Mouse (Mus musculus) testis, postnatal 14 days (tissue): Measurements from ENCODE around the gene Syt1.

ENCODE experiments used
- DNase-seq: peaks from one replicate; pipeline ENCODE4 v3.0.0; 2021; ENCODE audit warnings: low spot score

The Syt1 gene

GRCm38 (mm10) chr10:108649174-108649573, 361.6 kb downstream of the Syt1 start:
- no peak for DNase-seq

- DNase-seq, result no peak
Measured at GRCm38 (mm10) chr10:108643915-108644314, 366.9 kb downstream of the Syt1 start.

GRCm38 (mm10) chr10:108638095-108638494, 372.7 kb downstream of the Syt1 start:
- DNase-seq, result no peak

DNA sequence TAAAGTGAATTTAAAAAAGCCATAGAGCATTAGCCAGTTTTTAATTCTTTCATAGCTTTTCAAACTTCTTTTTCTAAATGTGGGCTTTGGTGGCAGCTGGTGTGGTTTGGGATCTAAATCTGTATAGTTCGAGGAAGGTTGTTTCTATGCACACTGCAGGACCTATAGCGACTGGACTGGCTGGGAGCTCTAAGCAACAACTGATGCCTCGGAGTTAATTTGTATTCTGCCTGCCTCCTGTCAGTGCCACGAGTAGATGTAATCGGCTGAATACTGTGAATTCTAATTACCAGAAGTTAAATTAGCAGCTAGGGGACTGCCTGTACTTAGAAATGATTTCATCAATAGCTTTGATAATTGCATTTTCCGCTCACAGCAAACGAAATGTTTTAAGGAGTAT, 374.7 kb downstream of the Syt1 start:
- DNase-seq, result no peak

GRCm38 (mm10) chr10:108635616-108636015, 375.2 kb downstream of the Syt1 start:
- DNase-seq, result no peak

- DNase-seq, result no peak
Measured at GRCm38 (mm10) chr10:108630841-108631240, 379.9 kb downstream of the Syt1 start.

DNA sequence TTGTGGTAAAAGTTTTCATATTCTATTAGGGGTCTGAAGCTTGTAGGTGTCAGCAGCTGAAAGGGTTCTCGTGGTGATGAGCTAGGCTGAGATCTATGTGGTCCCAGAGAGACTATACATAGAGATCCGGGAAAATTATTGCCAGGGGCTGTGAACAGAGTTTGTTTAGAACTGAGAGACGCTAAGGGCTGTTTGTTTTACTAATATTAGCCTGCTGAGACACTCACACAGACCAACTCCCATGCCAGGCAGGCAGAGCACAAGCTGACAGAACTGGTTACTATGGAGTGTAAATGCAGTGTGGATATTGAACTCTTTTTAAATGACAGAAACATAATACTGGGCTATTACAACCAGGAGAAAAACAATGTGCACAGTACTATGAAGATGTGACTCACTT, 384.4 kb downstream of the Syt1 start:
- no peak for DNase-seq

DNA sequence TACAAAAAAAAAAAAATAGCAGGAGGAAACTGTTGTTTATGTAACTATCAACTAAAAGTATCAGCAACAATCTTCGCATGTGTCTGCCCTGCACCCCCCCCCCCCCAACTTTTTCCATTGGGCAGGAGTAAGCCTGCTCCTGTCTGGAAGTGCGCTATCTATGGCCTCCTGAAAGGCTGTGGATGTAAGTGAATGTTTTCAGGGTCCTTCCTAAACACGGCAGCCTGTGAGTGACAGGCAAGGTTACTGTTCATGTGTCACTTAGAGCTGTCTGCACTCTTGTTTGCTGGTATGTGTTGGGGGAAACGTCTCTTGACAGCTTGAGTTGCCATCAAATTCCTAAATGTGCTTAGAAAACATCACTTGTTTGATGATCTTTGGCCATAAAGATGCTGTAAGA, 387.8 kb downstream of the Syt1 start:
- no peak for DNase-seq

DNA sequence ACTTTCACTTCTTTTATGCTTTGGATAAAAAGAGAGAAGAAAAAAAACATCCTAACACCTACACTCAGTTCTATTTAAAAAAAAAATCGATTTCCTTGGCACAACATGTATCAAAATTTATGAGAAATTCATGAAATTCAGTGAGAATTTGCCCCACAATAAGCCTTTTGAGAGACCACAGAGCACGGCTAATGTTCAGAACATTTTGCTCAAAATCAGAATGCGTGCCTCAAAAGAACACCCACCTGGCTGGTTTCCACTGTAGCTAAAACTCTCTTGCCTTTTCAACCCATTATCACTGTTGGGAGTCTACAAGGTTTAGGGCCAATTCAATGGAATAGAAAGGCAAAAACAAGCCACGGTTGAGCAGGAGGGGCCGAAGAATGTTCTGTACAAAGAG, 390.9 kb downstream of the Syt1 start:
- DNase-seq, result no peak

DNA sequence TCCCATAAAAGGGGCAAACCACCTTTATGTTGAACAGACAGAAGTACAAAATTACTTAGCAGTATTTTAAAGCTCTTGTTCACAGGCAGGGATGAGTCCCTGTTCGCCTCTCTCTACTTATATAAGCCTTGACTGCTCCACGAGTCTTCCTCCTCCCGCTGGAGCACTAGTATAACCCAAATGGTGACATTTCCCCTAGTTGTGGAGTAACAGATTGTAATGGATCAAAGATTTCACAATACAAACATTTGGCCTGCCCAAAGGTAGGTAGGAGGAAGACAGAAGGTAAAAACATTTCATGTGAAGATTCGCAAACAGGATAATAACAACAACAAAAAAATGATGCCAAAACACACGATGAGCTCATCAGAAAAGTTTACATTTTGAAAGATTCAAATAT, 391.6 kb downstream of the Syt1 start:
- DNase-seq, result no peak

- peak; percentile 12 for DNase-seq
Measured at GRCm38 (mm10) chr10:108610057-108610644, 400.6 kb downstream of the Syt1 start.

GRCm38 (mm10) chr10:108601672-108602412, 408.9 kb downstream of the Syt1 start:
- DNase-seq, result no peak

DNA sequence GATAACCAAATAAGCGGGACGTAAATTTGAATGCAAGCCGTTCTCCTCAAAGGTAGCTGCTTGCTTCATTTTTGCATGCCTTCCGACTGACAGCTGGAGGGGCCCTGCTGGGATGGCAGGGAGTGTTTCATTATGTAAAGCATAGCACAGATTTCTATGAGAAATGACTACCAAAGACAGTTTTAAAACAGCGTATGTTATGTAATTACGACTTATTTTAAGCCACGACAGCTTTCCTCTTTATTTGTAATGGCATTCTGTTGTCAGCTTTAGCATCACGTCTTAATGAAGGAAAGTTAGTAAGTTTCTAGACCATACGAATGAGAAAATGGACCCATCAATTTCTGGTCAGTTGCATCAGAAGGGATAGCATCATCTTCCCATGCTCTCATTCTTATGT, 410.1 kb downstream of the Syt1 start:
- DNase-seq, result no peak

DNA sequence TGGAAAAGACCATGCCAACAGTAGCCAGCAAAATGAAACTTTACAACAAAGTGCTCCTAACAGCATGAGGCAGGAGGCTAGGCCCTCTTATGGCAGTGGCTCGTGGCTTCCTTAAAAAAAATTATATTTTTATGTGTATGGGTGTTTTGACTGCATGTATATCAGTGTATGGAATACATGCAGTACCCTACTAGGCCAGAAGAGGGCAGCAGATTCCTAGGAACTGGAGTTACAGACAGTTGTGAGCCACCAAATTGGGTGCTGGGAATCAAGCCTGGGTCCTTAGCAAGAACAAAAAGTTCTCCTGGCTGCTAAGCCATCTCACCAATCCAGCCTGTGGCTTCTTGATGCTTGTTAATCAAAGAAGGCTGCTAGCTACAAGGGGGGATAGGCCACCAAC, 413.4 kb downstream of the Syt1 start:
- DNase-seq, result peak; percentile 12

- DNase-seq, result no peak
Measured at GRCm38 (mm10) chr10:108596162-108596927, 414.4 kb downstream of the Syt1 start.

GRCm38 (mm10) chr10:108589355-108589754, 421.4 kb downstream of the Syt1 start:
- no peak for DNase-seq

GRCm38 (mm10) chr10:108588924-108589323, 421.9 kb downstream of the Syt1 start:
- DNase-seq, result no peak

DNA sequence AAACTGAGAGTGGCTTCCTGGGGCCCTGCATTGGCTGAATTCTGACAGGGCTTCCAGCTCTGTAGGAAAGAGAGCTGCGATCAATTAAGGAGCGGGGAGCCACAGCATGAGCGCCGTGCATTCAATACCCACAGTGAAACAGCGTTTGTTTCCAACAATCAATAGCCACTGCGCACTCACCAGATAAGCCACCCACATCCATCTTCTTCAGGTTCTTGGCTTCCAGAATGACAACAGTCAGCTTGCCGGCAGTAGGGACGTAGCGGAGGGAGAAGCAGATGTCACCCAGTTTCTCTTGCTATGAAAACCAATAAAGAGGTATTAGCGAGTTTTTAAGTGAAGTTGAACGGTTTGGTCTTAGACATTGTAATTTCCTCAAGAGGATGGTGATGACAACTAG, 427.1 kb downstream of the Syt1 start:
- DNase-seq, result no peak

DNA sequence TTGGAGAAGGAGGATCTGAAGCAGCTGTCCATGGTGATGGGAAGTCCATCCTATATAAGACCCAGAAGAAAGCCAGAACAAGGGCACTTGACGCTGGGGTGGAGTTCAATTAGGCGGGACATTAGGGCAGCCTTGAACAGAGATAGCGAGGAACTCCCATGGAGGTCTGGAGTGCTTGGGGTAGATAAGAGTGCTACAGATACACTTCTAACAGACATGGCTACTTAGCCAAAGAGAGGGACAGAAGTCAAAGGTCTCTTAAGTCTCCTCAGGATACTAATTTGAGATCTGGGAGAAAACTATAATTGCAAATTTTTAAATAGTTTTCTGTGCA, 428.4 kb downstream of the Syt1 start:
- no peak for DNase-seq

- DNase-seq, result no peak
Measured at GRCm38 (mm10) chr10:108581555-108582396, 429.0 kb downstream of the Syt1 start.

GRCm38 (mm10) chr10:108580786-108581420, 429.9 kb downstream of the Syt1 start:
- no peak for DNase-seq

- DNase-seq, result no peak
Measured at GRCm38 (mm10) chr10:108579396-108579795, 431.4 kb downstream of the Syt1 start.
